Mouse (Mus musculus) left cerebral cortex, adult 11 months (tissue): Measurements from ENCODE around the gene Tac4.

Experiments
- DNase-seq: peaks from one replicate; pipeline ENCODE4 v3.0.0; 2022; ENCODE audit warnings: low spot score

The Tac4 gene

DNA sequence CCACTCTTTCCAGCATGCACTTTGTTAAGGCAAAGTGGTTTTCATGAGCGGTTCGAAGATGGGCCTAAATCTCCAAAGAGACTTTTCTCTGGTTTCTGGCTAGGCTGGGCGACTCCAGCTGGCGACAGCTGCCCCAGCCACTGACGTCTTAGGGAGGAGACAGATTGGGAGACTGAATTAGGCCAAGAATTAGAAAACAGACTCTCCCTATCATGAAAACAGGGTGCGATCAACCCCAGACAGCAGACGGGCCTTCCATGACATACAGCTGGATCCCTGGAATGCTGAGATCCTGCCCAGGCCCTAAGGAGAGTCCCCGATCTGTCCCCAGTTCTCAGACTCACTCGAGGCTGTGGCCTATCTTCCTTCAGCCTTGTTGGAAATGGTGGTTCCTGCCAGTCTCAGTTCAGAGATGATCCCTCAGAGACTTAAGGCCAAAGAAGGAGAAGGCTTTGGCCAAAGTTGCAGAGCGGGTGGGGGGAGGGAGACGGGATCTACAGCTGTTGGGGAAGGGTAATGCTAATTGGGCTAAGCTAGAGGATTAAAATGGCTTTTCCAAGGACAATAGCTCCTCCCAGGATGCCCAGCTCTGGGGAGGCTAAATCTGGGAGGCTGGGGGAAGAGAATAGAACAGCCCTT, 2.6 kb downstream of the Tac4 start:
- no peak for DNase-seq

DNA sequence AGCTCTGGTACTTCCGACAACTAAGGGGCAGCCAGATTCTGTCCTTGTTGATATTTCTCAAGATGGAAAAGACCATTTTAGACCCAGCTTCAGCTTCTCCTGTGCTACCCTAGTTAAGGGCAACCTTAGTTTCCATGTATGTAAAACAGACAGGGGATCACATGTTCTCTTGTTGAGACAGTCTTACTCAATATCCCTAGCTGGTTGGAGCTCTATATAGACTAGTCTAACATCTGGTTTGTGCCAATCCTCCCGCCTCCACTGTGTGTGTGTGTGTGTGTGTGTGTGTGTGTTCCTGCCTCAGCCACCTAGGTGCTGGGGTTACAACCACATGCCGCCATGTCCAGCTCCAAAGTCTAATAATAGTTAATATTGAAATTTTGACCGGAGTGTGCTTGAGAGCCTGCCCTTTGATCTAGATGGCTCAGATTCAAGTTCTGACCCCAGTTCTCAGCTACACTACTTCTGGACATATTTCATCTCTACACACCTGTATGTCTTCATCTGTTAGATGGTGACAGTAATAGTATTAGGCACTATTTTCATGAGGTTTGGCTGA, 3.2 kb downstream of the Tac4 start:
- no peak for DNase-seq

DNA sequence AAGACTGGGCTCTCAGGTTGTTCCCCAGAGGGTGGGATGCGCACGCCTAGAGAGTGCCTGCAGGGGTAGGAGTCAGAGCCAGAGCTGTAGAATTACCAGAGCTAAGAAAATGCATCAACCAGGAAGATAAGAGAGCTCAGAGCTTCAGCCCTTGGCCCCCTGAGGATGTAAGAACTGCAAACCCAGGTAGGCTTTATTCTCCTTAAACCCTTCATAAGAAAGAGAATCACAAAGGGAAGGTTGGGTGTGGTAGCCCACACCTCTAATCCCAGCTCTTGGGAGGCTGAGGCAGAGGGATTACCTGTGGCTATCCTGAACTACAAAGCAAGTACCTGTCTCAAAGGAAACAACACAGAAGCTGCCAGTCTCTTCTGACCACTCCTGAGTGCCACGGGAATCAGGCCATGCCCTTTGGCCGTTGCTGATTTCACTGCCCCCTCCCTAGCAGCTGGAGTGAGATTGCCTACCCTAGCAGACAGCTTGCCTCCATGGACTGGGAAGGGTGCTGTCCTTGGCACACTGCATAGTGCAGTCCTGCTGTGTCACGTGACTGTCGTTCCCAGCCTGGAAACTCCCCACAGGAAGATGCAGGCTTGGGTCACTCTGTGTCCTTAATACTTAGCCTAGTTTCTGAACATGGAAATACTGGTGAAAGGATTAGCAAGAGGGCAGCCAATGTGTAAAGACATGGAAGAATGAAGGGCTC, 5.4 kb downstream of the Tac4 start:
- no peak for DNase-seq

DNA sequence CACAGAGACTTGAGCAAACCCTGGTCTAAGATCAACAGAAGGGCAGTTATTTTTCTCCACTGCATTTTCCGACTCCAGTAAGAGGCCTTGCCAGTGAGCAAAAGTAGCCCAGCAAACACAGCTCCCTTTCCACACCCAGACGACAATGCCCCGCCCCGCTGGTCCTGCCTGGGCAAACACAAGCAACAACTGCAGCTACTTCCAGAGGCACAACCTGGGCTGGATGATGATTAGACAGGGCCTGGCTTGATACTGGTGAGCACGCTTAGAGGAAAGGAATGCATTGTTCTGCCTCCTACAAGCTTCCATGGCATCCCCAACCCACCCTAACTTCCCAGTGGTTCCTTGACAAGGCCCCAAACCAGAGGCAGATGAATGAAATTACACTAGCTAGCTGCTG, 12.3 kb downstream of the Tac4 start:
- no peak for DNase-seq

GRCm38 (mm10) chr11:95274613-95275012, 13.3 kb downstream of the Tac4 start:
- DNase-seq, result no peak

- no peak for DNase-seq
Measured at GRCm38 (mm10) chr11:95276056-95276455, 14.7 kb downstream of the Tac4 start.

DNA sequence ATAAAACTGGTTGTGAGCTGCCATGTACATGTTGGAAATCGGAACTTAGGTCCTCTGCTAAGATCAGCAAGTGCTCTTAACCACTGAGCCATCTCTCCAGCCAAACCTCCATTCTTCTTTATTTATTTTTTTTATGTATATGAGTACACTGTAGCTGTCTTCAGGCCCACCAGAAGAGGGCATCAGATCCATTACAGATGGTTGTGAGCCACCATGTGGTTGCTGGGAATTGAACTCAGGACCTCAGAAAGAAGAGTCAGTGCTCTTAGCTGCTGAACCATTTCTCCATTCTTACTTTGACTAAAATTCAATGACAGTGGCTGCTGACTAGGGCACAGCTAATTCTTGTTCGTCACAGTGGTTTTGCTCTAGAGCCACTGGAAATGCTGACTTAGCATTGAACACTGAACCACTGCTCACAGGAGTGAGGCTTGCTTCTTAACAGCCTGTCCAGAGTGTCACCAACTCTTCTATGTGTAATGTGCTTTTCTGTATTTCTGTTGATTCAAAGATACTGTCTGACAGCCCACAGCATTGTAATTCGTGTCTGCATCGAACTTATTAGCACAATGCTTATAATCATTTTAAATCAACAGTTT, 17.8 kb downstream of the Tac4 start:
- no peak for DNase-seq

GRCm38 (mm10) chr11:95282331-95282730, 21.0 kb downstream of the Tac4 start:
- DNase-seq, result no peak

DNA sequence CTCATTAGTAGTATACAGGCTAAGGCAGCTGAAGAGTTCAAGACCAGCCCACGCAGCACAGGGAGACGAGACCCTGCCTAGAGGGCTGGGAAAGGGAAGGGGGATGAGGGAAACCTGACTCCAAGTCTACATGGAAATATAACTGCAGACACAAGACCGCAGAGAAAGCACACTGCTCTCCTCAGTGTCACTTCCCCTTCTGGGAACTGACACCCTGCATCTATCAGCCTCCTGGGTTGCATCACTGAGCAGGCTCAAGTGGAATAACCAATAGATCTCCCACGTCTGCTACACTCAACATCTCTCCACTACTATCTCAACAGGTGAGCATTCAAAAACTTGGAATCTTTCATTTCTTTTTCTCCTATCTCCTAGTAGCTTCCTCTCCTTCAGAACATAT, 30.7 kb downstream of the Tac4 start:
- no peak for DNase-seq

DNA sequence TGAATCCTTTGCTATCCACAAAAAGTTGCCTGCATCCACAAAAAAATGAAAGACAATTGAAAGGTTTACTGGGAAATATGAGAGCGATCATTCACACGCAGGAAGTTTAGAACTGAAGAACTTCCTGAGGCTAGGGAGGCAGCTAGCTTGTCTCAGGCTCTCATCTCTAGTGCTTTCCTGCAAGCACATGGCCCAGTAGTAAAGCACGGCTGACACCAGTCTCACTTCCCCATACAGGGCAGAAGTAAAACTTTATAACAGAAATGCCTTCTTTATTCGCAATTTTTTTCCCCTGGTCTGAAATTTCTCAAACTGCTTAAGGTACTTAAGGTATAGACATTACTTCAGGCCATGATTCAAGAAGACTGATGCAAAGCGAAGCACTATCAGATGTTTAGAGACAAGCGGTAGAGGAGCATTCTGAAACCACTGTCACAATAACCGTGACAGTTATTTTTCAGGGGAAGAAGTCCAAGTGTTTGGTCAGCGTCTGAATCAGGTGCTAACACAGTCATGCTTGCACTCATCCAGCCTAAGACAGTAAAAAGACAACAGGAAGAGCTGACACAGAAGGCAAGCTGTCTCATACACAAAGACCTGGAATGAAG, 31.8 kb downstream of the Tac4 start:
- DNase-seq, result no peak

DNA sequence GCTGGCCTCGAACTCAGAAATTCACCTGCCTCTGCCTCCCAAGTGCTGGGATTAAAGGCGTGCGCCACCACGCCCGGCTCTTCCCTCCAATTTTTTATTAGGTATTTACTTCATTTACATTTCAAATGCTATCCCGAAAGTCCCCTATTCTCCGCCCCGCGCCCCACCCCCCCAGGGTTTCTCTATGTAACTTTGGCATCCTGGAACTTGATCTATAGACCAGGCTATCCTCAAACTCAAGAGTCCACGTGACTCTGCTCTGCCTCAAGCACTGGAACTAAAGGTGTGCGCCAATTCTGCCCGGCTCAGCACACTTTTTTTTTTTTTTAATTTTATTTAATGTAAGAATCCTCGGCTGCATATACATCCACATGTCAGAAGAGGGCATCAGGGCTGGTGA, 34.4 kb downstream of the Tac4 start:
- no peak for DNase-seq

DNA sequence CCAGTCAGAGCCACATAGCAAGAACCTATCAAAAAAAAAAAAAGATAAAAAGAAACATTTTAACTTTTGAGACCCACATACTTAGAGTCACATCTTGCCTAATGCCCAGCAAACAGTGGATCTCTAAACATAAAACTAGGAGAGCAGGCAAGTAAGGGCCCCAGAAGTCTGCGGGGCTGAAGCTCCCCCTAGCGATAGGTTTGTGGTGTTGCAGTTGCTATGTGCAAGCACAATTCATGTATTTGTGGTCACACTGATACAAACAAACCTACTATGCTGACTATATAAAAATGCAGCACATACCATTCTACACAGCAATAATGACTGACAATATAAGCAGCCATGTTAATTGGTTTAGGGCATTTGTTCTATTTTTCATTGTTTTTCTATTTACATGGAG, 36.8 kb downstream of the Tac4 start:
- DNase-seq, result no peak

DNA sequence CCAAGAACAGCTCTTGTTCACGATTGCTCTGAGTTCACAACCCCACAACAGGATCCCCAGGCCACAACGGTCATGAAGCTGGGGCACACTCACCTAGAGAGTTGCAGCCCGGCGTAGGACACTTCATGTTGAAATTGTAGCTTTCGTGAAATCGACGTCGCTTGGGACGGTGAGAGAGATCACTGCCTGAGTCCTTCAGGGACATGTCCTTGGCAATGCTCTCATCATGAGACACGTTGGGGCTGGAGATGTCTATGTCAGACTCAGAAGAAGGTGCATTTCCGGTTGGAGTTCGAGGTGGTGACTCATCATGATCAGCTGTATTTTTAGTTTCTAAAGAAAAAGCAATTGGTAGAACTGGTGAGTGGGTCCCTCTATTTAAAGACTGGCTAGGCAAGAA, 38.6 kb downstream of the Tac4 start:
- no peak for DNase-seq

GRCm38 (mm10) chr11:95301772-95302171, 40.4 kb downstream of the Tac4 start:
- no peak for DNase-seq

DNA sequence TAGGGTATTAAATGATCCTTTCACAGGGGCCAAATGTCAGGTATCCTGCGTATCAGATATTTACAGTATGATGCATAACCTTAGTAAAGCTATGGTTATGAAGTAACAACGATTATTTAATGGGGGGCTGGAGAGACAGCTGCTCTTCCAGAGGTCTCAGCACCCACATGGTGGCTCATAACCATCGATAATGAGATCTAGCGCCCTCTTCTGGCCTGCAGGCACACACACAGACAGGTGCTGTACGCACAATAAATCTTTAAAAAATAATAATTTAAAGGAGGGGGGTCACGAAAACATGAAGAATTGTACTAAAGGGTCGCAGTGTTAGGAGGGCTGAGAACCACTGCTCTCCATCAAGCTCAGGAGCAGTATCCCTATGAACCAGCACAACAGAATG, 44.3 kb downstream of the Tac4 start:
- no peak for DNase-seq

- no peak for DNase-seq
Measured at GRCm38 (mm10) chr11:95307526-95307925, 46.2 kb downstream of the Tac4 start.

- peak; percentile 99 for DNase-seq
Measured at GRCm38 (mm10) chr11:95309510-95310006, 48.2 kb downstream of the Tac4 start.

- DNase-seq, result peak; percentile 99
Measured at GRCm38 (mm10) chr11:95310007-95310647, 48.8 kb downstream of the Tac4 start, which contains the start of gene Kat7. TSS of gene Kat7 (minus strand) at chr11:95310246.

DNA sequence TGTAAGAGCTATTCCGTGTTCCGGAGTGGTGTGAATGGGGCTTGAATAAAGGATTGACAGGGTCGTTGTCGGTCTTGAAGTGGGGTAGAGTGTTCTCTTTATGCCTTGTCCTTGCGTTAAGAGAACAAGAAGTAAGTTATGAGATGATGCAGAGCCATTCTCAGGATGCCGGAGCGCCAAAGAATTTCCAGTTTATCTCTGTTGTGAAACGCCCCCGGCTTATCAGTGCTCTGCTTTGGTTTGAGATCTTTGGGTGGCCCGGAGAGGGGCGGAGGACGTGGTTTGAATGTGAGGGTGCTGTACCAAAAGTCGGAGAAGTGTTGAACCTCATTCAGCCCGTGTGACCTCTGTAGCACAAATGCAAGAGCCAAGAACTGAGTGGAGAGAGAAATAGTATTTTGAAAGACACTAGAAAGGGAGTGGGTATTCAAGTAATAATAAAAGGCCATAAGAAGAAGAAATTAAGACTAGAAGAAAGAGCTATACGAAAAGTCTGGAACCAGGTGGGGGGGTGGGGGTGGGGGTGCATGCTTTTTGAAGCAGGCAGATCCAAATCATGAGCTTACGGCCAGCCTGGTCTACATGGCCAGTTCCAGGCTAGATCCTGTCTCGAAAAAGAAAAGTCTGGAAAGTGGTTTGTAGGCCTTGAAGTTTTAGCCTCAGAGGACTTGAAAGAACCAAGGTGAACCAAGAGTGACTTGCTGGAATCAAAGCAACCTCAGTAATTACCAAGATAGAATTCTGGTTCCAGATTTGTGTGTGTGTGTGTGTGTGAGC, 49.5 kb downstream of the Tac4 start:
- no peak for DNase-seq

DNA sequence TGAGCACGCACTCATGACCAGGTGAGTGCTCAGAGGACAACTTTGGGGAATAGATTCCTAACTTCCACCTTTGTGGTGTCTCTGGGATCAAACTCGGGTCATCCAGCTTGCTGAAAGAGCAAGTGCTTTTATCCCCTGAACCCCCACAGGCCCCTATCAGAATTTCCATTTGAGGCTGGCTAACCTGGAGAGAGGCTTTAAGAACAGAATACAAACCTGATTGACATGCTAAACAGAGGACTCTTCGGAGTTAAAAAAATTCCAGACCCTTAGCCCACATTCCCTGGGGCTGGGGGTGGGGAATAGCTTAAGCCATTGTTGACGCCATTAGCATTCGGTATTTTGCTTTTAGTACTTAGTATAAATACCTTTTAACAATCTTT, 50.1 kb downstream of the Tac4 start:
- DNase-seq, result no peak

GRCm38 (mm10) chr11:95315215-95315955, 54.1 kb downstream of the Tac4 start:
- DNase-seq, result no peak
